Mouse (Mus musculus): ENCODE measurements around the gene Smarca5.

Smarca5 gene

DNA sequence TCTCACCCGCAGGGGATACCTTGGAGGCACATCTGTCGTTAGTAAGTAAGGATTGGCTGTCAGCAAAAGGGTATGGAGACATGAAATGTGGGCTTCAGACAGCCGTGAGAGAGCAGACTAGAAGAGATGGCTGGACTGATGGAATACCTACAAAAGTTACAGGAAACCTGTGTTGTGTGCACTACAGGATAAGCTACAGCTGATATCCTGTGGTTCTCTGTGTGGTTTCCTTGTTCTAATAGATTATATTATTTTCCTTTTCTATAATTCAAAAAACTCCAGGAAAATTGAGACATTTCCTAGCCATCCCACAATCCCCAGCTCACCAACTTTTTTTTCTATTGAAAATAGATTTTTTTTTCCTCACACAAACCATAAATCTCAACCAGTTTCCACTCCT lies 75.8 kb downstream of the Smarca5 start:
- no peak for DNase-seq (ENCODE audit: low read depth)

DNA sequence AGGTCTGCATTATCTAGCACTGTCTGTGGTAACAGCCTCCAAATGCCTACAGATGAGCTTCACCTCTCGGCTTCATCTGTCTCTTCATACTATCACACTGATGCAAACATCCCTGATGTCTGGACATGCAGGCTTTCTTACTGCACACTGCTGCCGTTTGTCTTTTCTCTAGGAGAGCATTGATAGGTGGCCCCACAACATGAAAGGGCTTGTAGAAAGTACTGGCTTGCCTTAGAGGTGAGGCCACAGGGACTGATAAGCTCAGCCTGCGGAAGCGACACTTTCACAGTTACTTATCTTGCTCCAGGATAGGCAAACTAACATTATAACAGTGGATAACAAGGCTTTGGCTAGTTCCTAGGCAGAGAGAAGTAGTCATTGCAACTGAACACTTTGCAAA lies 78.2 kb downstream of the Smarca5 start:
- DNase-seq (ENCODE audit: low read depth) = no peak

DNA sequence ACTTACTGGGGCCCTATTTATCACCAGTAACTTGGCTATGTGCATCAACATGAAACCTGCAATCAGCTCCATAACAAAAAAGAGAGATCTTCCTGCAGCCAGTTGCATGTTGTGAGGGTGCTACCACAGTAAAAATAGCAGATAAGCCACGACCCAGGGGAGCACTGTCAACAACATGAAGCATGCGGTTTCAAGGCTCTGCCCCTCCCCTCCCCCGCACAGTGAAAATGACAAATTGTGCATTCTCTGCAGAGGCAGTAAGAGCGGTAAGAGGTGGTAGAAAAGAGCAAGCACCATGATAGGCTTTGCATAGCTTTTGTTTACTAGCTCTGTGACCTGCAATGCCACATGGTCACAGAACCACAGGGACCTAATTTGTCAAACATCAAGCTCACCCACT lies 81.7 kb downstream of the Smarca5 start:
- DNase-seq (ENCODE audit: low read depth) = no peak

All from naive thymus-derived CD4-positive, alpha-beta T cell, adult 2 months (primary cell).